Mouse (Mus musculus) adrenal gland, postnatal 4 days (tissue): ENCODE results near the gene Znrd1. TPM values are rescaled to one million over a fixed set of nuclear protein-coding genes. Genes with fewer than 3 reads are reported as not detected.
A peak's percentile ranks its signal among the peaks of the same experiment; 100 is the strongest.

ENCODE experiments used
- DNase-seq, 2 experiments: peaks; one replicate each; pipeline ENCODE4 v3.0.0; 2021 to 2022; ENCODE audit warnings: low spot score in 2 of 2, mixed read lengths in 2 of 2
- total RNA-seq, 2 experiments: library from RNA; stranded (reverse); gene quantifications; 2 replicates each; pipeline ENCODE4 v1.2.3; 2021

Znrd1 gene
- total RNA-seq, 2 experiments from 2014 or later = 35.8 to 41.6 TPM

DNA sequence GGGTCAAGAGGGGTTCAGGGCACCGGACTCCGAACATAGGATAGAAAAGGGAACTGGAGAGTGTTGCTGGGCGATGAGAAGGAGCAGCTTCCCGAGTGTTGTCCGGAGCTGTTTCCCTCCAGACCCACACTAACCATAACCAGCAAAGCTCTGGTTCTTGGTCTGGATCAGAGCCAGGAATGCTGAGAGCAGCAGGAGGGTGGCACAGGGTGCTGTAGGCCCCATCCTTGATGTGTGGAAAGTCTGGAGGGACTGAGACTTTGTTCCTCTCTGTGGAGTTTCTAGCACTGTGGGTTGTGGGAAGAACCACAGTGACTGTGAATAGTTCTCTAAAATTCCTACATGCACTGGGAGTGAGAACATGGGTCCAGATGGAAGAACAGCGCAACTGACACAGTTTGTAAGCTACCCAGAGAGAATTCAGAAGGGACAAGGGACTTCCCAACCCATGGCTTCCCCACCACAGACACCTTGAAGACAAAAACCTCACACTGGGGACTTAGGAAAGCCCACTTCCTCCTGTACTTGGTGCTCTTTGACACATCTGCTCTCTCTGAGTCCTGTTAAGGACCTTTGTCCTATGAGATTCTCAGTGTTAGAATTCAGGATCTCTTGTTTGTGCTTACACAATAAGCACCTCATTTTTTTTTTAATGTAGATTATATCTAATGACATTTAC, 13.0 kb upstream of the Znrd1 start:
- no peak for DNase-seq

DNA sequence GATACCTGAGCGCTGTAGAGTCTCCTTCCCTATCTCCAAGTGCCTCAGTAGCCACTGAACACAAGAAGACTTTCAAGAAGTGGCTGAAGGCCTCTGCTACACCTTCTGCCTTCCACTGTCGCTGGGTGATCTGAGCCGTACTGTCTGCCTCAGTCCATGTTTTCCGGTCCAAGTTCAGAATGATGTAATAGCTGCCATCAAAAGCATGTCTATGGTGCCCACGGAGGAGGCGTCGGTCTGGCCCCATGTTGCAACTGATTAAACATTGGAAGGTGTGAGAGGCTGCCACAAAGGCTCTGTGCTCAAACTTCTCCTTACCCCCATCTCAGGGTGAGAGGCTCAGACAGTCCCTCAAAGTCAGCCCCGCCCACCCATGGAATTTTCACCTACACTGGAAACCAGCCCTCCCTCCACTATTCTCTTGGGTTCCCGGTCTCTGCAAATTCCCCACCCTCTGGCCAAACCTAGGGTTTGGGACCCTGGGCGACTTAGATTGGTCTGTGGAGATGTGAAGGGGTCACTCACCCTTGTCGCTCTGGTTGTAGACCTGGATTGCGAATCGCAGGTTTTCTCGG, 12.0 kb upstream of the Znrd1 start:
- DNase-seq = no peak

DNA sequence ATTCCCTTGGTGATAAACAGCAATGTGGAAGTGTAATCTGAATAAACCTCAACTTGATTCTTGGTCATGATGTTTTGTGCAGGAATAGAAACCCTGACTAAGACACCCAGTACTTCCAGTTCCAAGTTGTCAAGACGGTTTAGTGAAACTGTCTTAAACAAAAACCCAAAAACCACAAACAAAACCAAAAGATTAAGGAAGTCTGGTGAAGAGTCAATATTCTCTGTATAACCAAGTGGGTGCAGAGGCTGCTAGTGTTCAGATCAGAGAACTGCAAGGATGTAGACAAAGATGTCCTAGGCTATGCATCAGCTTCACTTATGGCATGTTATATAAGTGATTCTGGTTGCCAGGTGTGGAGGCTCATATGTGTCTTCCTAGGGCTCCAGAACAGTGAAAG, 8.5 kb upstream of the Znrd1 start:
- no peak for DNase-seq

DNA sequence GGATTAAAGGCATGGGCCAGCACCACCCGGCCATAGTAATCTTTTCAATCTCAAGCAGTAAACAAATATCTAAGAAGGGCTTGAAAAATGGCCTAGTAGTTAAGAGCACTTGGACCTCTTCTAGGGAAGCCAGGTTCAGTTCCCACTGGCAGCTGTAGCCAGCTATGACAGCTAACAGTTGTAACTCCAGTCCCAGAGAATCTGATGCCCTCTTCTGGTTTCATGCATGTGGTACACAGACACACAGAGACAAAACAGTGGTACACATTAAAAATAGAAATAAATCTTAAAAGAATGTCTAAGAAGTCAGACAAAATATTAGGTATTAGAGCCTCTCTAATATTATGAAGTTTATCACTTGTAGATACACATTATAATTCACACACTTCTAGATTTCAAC, 2.8 kb upstream of the Znrd1 start:
- no peak for DNase-seq

DNA sequence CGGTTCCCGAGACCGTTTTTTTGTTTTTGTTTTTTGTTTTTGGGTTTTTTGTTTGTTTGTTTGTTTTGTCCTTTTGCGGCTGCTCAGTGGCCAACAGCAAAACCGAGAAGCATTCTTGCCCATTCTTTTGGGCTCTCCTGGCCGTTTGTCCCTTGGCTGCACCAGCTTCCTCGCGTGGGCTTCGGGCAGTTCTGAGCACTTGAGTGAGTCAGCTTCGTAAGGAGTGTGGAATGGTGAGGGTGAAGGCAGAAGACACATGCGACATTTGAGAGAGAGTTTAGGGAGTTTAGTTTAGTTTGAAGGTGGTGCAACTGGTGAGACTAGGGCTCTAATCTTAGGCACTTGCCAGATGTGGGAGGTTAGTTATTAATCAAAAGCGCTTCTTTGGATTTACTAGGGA, 525 bp upstream of the Znrd1 start:
- DNase-seq = no peak

DNA sequence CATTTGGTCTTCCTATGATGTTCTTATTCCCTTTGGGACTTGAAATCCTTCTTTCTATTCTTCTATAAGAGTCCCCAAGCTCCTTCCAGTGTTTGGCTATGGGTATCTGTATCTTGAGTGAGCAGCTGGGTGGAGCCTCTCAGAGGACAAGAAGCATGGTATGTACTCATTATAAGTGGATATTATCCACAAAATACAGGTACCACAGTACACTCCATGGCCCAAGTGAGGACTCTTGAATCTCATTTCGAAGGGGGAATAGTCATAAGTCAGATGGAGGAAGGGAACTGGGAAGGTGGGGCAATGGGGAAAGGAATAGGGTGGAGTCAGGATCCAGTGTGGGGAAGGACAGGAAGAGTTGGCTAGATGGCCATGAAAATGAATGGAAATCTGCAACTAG, 5.3 kb downstream of the Znrd1 start:
- DNase-seq = no peak

DNA sequence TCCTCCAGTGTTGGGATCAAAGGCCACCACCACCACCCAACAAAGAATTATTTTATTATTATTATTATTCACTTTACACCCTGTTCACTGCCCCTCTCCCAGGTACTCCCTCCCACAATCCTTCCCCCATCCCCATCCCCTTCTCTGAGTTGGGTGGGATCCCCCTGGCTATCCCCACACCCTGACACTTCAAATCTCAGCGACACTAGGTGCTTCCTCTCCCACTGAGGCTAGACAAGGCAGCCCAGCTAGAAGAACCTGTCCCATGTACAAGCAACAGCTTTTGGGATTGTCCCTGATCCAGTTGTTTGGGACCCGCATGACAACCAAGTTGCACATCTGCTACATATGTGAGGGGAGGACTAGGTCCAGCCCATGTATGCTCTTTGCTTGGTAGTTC, 5.7 kb downstream of the Znrd1 start:
- DNase-seq = no peak

DNA sequence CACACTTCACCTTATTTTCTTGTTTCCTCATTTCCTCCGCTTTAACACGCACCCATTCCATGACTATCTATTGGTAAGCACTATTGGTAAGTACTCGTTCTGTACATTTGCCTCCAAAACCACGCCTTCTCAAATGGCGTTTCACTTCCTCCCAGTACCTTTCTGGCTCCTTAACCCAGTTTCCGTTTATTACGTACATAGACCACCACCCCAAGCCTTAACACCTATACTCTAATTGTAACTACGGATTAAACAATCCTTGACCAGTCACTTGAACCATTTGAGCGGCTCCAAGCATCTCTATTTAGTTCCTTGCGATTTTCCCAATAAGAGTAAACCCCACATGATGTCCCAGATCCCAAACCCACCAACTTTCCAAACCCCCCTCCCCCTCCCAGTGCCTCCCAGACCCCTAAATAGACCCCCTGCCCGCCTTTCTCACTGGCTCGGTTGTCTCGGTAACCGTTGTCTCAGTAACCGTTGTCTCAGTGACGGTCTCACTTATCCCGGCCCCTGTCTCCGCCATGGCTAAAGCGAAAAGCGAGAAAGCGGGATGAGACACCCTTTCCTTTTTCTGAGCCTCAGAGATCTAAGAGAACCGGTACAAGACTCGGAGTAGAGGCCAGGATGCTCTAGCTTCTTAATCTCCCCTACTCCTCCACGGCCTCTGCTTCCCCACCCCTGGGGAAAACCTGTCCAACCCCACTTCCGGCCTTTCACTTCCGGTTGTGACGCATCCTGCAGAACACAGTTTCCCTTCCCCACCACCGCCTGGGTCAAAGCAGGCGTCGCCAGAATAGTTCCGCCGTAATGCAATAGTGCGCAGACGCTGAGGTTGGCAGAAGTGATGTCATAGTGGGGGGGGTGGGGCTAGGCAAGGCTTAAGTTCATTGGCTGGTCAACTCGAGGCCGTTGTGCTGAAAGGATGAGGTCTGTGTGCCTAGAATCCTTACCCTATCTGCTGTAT, 7.1 kb downstream of the Znrd1 start, which contains the start of gene Ppp1r11:
Gene Ppp1r11, minus strand, starts transcription at position 761 of the 967 bp plus-strand sequence.
- peak; percentile 72 to 91 for DNase-seq

DNA sequence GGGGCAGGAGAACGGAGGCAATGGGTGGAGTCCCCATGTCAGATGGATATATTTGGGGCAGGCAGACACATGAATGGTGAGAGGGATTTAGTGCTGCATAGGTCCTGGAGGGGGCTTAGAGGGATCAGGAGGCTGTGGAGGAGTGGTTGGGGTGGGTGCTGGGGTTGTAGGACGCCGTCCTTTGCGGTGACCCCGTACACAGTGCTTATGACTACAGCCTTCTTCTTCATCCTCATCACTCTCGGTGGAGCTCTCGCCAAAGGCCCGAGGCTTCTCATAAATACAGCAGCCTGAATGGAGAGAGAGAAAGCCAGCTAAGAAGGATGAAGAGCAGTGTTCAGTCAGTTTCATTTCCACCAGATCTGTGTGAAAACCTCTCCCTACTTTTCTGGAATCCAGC, 9.1 kb downstream of the Znrd1 start:
- no peak for DNase-seq

DNA sequence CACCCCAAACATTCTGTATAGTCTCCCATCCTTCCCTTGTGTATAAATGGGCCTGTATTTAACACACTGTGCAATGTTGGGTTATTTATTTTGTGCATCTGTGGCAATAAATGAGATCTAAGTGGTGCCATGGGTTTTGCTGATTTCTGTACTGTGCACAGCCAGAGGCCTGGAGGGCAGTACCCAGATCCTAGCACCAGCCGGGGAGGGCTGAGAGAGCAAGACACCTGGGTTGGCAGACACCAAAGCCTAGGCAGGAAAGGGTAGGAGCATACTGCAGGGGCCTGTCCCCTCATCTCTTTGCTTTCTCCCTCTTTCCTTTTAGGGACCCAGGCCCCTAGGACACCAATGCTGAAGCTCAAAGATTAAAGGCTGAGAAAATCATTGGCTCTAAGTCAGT, 10.1 kb downstream of the Znrd1 start:
- DNase-seq = no peak

DNA sequence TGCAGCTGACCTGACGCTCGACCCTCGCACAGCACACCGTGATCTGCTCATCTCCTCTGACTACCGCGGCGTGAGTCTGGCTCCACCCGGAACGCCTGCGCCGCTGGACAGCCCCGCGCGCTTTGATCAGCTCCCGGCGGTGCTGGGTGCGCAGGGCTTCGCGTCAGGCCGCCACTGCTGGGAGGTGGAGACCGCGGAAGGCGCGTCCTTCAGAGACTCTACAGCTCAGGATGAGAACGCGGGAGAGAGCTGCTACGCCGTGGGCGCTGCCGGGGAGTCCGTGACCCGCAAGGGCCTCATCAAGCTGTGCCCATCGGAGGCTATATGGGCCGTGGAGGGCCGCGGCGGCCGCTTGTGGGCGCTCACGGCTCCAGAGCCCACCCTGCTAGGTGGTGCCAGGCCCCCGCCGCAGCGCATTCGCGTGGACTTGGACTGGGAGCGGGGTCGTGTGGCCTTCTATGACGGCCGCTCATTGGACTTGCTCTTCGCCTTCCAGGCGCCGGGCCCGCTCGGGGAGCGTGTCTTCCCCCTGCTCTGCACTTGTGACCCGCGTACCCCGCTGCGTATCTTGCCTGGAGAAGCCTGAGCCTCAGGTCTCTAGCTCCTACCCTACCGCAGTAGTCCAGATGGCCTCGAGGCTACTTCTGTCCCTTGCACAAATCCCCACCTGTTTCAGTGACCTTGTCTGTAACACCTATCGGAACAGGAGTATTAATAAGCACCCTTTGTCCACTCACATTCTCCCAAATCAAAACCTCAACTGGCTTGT, 11.1 kb downstream of the Znrd1 start:
- DNase-seq = no peak

DNA sequence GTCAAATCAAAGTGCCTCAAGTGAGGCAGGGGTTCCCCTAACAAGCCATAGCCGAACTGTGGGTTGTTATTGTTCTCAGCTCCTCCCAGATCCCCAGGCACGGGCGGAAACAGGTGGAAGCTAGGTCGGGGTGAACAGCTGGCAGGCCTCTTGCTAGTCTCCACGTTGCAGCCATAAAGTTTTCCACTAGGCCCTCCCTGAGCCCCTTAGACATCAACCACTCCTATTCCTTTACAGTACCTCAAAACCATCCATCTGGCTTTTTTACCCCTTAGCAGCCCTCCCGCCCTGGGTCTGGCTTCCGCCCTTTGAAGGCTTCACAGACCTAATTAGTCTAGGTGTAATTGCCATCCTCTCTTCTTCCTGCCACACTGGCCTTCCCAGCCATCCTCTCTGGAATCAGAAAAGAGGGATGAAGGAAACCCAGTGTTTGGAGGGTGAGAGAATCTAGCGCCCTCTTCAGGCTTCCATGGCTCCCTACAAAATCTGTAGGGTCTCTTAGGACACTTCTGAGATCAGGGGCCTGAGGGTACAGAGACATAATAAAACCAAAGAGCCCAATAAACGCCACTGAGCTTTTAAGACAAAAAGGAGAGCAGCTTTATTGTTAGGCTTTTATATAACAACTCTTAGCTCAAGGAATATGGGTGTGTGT, 14.1 kb downstream of the Znrd1 start:
- no peak for DNase-seq

DNA sequence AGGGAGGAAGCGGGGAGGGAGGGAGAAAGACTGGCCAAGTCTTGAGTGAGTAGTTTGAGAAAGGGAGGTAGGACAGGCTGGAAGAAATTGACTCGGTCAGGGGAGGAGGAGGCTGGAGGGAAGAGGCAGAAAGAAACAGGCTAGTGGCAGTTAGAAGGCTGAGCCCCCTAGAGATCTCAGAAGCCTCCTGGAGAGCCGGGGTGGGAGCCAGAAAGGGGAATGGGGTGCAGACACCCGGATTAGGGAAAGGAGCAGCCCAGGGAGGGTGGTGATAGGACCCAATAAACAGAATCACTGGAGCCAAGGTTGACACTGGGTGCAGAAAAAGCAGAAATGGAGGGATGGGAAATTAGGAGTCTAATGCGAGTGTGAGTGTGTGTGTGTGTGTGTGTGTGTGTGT, 14.7 kb downstream of the Znrd1 start:
- no peak for DNase-seq

DNA sequence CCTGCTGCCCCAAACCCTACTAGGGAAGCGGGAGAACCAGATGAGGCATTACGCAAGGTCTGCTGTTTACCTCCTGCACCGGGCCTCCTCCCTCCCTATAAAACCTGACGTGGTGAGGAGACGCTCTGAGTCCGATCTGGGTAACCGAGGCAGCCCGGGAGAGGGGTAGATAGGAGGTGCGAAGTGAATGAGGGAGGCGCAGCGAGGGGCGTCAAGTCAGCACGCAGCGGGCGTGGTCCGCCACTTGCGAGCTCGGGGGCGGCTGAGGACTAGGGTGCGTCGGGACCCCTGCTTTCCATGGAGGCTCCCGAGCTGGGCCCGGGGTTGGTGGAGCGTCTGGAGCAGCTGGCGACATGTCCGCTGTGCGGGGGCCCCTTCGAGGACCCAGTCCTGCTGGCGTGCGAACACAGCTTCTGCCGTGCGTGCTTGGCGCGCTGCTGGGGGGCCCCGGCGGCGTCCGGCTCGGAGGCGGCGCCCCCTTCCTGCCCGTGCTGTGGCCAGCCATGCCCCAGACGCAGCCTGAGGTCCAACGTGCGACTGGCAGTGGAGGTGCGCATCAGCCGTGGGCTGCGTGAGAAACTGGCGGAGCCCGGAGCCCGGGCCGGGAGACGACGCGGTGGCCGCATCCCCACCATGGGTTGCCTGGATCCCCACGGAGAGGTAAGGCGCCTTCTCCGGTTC, 15.4 kb downstream of the Znrd1 start, which contains the start of gene Rnf39:
Gene Rnf39, plus strand, starts transcription at position 128 of the 681 bp plus-strand sequence.
- DNase-seq = no peak

DNA sequence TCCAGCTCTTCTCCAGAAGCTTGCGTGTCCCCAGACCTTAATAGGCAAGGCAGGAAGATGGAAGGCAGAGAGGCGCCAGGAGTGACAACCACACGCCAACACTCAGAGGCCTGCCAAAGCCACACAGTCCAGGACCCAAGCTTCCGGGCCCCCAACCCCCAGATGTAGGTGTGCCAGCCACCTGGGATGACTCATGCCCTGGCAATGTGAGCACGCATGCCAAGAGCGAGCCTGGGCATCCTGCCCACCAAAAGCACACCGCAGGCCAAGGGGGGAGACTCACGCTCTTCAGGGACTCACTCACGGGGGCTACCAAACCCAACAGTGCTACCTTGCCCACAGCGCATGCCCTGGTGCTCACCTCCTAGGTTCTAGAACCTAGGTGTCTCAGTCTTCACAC, 16.0 kb downstream of the Znrd1 start:
- DNase-seq = no peak

DNA sequence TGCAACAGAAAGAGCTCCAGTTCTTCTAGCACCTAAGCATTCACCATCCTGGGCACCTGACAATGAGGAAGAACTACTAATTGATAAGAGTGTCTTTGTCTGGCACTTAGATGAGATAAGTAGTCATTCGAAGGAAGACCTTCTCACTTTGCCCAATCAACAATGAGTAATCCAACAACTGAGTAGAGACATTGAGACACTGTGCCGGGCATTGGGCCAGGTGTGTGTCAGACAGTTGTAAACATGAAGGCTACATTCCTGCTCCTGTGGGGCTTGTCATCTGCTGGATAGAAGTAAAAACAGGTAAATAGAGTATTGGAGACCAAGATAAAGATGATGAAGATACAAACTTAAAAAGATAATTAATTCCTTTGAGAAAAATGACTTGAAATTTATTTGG, 20.3 kb downstream of the Znrd1 start:
- no peak for DNase-seq

DNA sequence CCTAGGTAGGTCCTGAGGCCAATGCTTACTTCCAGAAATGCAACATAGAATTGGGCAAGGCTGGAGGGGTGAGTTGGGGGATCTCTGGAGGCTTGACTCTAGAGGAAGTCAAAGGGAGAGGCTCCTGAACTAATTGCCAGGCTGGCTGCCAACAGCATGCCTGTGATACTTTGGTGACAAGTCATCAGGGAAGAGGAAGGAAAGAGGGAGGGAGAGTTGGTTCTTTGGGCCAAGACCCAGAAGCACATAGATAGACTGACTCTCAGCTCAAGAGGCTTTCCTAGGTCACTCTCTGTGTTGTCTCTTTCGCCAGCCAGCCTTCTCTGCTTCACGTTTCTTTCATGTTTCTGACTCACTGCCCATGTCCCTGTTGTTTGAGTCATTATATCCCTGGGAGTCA, 26.6 kb downstream of the Znrd1 start:
- no peak for DNase-seq

DNA sequence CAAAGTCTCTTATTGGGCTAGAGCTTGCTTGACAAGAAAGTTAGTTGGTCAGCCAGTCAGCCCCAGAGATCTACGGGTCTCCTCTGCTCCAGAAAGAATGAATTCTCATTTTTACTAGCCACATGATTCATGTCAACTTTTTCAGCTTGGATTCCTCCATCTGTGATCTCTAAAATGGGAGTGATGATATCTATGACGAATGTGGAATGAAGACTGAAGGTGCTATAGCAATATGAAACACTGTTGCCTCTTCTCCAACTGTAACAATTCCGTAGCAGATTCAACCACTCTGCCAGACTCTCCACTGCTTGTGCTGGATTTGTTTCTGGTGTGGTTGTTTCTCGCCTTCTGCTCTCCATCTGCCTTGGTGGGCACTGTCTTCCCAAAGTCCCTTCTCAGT, 27.2 kb downstream of the Znrd1 start:
- no peak for DNase-seq

DNA sequence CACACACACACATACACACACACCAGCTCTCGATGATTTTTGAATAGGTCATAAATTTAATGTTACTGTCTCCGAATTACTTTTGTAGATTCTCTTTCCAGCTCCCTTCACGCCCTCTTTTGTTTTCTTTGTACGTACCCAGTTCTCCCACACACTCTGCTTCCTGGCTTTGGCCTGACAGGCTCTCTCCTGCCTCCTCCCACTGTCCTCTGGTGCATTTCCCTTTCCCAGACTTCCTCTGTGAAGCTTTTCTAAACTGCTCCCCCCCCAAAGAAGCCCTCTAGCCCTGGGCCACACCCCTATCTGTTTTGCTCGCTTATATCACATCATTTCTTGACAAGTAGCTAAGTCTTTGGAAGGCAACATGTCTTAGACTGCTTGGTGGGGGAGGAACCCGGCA, 28.1 kb downstream of the Znrd1 start:
- DNase-seq = no peak

DNA sequence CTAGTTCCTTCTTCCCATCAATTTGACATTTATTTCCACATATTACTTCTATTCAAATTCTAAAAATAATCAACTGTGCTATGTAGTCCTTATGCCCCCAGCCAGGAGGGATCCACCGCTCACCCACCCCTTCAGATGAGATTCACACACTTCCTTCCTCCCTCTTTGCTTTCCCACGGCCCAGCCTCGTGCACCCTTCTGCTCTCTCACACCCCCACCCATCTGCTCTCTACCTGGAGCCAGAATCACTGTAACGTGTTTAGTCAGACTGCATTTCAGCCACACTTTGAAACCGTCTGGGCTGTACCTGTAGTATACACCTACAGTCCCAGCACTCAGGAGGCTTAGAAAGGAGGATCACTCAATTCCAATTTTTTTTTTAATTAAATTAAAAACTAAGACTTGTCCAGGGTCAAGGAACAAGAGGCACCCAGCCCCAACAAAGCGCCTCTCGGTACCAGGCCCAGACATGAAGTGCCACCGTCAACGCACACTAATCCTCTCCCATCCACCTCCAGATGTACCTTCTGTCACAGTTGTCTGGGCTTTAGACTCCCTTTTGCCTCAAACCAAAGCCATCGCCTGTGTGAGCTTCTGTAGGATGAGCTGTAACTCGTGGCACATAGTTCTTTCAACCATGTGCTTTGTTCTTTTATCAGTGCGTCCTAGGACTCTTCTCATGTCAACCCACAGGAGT, 29.0 kb downstream of the Znrd1 start:
- no peak for DNase-seq
